Mouse (Mus musculus) mouse embryonic stem cell (cell line): ENCODE measurements around the gene Rap2b.

Experiments
- in situ Hi-C, 2 experiments: fragments of 300-500 bp; cut with MboI; formaldehyde crosslinking; loops; 1 replicate in 1 of 2; 3 replicates in 1 of 2; pipeline ENCODE4 v1.14.3; 2019 to 2020; ENCODE audit warnings: low sequenced_read_pairs in 2 of 2, low pct_unique_long_range_greater_than_20kb in 1 of 2, mixed read lengths in 1 of 2; ENCODE audit not compliant: unreplicated experiment in 1 of 2

The Rap2b gene

DNA sequence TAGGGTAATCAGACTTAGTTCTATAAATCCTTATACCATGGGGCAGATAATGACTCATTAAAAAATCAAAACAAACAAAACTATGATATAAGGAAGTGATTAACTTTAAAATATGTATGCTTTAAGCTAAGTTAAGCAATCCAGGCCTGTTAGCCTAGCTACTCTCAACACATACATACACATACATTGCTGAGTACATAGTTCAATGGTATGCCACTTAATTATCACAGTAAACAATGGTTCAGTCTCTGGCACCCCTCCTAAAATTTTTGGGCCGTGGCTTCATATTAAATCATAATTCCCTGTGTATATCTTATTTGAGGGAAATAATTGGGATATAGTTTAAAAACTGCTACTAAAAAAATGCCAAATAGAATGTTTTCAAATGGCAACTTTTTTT, at the start of gene Rap2b:
Rap2b (plus strand) TSS at position 301 of the 400 bp plus-strand sequence.
- in situ Hi-C loops: no loop called here

DNA sequence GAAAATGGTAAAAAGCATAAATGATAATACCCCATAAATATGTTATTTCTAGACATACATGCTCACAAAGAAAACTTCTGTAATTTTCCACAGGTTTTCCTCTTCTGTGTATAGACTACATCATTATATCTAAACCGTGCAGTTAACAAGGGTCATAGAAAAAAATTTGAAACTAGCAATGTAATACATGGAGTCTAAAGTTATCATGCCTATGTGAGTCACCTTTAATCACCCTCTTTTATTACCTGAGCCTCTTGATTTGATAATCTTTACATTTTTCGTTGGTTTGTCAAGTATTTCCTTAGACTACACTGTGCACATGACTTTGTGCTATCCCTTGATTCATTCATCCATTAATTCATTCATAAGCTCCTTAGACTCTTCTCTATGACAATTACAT, 46.4 kb upstream of the Rap2b start:
- in situ Hi-C loops: no loop called here

- in situ Hi-C loops: no loop called here
These were observed 41.4 kb upstream of the Rap2b start for GRCm38 (mm10) chr3:61320031-61320430.

- in situ Hi-C loops: no loop called here
These were observed 39.8 kb upstream of the Rap2b start for GRCm38 (mm10) chr3:61321632-61322031.

GRCm38 (mm10) chr3:61336205-61336604, 25.2 kb upstream of the Rap2b start:
- in situ Hi-C loops: no loop called here

DNA sequence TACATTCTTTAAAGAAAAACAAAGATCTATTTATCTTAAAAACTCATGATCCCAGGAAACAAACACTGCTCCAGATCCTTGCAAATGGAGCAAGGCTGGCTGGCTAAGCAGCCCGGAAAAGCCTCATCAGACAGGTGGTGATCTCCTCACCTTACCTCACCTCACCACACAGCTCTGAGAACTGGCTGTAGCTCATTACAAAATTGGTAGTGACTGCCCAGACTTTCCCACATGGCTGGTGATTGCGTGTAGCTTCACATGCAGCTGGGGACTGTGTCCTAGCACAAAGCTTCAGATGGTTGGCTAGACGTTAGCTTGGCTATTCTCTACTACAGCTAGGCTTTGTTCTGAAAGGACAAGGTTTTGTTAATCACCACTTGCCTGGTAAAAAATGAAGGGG, 24.2 kb upstream of the Rap2b start:
- in situ Hi-C loops: no loop called here

DNA sequence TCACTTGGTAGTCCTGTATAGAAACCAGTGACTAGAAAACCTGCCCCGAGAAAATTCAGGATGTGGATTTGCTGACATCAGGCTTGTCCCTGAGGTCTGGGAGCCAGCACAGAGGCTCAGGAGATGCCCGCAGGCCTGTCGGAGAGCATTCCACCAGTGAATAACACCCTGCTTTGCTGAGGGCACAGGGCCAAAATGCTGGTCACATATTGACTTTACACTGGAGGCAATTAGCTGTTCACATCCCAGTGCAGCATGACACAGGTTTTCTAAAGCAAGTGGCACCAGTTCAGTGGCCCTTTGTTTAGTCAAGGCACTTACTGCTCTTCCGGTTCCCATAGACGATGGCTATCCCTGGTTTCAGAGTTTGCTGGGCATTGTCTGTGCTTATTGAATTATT, 21.1 kb upstream of the Rap2b start:
- in situ Hi-C loops: no loop called here

DNA sequence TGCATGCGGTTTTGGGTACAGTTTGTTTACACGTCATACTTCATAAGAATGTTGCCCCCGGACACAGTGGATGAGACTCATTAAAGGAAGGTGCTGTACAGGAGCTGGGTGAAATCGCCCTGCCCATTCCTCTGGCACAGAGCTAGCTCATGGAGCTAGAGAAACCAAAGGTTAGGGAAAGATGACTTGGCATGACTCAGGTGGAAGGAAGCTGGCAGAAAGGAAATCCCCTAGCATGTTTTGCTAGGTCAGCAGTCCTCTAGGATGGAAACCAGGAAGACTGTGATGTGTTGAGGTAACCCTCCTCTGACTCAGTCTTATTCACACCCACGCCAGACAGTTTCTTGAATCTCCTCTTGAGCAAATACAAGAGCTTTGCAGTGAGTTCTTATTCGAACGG, 17.4 kb upstream of the Rap2b start:
- in situ Hi-C loops: no loop called here

GRCm38 (mm10) chr3:61345636-61346035, 15.8 kb upstream of the Rap2b start:
- in situ Hi-C loops: no loop called here

DNA sequence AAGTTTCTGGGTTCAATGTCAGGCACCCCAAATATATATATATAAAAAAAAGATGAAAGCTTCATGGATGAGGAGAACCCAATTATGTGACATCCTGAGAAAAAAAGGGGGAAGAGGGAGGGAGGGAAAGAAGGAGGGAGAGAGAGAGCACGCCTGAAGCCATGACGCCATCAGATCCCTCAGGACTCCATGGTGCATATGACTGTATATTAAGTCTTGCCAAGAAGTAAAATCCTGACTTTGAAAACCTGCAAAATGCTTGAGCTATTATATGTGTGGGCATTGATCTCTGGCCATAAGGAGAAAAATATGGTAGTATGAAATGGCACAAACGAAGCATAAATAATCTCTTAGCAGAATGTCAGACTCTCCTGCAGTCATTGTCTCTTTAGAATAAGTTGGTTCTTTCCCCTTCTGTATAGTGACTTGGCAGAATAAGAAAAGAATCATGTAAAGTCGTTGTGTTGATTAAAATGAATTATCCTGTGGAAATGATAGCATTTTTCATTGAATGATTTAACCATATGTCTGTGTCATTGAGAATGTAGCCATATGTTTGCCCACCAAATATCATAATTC, 13.3 kb upstream of the Rap2b start:
- in situ Hi-C loops: no loop called here

- in situ Hi-C loops: no loop called here
These were observed 12.0 kb upstream of the Rap2b start for GRCm38 (mm10) chr3:61349433-61349832.

DNA sequence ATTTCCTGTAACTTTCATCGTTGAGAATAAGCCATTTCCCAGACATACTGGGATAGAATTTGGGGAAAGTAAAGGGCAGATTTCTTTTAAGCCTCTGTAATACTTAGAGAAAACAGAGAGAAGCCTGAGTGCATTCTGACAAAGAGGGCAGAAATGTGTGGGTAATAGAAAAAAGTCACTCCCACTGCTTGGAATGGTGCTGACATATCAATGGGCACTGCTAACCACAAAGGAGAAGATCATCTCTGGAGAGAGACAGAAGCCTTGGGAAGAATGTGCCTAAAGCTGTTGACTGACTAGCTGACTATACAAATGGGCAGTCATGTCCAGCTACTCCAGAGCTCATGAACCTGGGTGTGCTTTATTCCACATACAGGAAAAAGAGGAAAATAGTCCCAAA, 6.0 kb upstream of the Rap2b start:
- in situ Hi-C loops: no loop called here

GRCm38 (mm10) chr3:61358107-61358506, 3.3 kb upstream of the Rap2b start:
- in situ Hi-C loops: no loop called here

GRCm38 (mm10) chr3:61358756-61359293, 2.6 kb upstream of the Rap2b start:
- in situ Hi-C loops: no loop called here

DNA sequence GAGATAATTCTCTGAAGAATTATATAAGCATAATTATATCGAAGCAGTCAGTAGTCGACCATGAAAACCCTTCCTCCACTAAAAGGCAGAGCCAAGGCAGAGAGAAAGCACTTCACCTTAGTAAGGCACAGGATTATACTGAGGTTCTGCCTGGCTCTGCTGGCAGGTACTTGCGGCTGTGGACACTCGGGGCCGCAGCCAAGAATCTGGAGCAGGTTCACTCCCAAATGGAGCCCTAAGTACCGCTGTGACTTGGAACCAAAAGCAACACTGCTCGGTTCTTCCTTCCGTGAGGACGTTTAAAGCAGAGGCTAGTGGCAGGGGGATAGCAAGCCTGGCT, 1.4 kb downstream of the Rap2b start:
- in situ Hi-C loops: no loop called here

DNA sequence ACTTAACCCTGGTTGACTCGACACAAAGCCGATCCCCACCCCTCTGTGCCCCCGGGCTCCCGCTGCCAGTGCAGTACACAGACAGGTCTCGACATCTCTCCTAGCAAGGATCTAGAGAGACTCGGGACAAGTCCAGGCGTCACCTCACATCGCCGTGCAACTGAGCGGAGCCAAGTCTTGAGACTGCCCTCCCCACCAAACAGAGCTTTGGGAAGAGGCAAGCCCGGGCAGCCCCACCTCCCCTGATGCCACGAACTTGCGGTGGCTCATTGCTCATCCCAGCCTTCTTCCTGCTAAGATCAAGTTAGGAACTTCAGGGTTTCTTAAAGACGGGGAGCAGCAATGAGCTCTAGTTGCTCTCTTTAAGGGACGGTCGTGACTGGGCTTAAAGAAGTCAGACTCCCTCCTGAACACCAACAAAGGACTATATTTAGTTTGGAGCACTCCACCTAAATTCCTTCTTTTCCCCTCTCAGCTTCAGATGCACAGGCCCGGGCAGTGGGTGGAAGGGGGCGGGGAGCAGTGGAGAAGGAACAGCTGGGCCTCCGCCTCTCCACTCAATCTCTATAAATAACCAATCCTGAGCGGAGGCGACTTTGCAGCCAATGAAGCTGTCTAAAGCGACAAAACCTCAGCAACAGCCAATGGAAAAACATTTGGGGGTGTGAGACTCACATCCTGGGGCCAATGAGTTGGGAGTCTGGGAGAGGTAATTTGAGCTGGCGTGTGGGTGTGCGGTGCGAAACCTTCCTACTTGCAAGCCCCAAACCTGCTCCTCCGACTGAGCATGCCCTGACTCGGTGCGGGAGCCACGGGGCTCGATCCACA, 1.9 kb downstream of the Rap2b start:
- in situ Hi-C loops: no loop called here

DNA sequence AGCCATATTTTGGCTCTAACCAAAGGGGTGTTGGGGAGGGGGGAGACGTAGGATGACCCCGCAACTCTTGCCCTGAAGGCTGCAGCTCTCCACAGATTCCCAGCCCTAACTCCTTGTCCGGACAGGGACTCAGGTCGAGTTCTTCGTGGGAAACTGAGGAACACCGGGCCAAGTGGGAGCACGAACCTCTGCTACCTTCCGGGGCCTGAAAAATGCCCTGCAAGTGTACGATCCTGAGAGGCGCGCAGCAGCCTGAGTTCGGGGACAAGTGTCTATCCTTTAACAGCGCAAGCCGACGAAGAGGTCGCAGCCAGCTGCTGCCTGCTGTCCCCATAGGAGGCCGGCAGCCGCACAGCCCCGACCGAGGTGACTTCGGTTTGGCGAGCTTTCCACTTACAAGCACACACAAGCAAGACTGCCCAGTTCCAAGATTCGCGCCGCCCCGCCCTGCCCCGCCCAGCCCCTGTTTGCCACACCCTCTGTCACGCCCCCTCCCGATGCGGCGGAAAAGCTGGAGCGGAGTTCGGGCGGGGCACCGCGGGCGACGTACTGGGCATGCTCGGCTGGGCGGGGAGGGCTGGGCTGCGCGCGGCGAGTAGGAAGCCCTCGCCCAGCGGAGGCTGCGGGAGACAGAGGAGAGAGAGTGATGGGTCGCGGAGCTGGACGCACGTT, 2.7 kb downstream of the Rap2b start:
- in situ Hi-C loops: no loop called here

DNA sequence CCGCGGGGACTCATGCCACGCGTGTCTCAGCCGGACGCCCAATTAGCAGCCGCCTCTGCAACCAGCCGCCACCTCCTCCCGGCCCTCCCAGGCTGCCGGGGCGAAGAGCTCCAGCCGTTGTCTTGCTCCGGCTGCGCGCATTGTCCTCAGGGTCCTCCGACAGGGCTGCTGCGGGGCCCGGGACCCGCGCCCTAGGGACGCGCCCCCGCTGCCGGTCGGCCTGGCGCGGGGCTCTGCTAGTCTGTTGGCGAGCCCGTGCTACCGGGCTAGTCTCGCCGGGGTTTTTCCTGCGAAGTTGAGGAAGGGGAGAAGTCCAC, 3.2 kb downstream of the Rap2b start:
- in situ Hi-C loops: no loop called here

- in situ Hi-C loops: no loop called here
These were observed 3.7 kb downstream of the Rap2b start for GRCm38 (mm10) chr3:61364978-61365778.
